Mouse (Mus musculus) testis, postnatal 10 days (tissue): ENCODE measurements around the gene Kif3c.

Experiments
- DNase-seq: peaks from one replicate; pipeline ENCODE4 v3.0.0; 2021; ENCODE audit warnings: low spot score

The Kif3c gene

DNA sequence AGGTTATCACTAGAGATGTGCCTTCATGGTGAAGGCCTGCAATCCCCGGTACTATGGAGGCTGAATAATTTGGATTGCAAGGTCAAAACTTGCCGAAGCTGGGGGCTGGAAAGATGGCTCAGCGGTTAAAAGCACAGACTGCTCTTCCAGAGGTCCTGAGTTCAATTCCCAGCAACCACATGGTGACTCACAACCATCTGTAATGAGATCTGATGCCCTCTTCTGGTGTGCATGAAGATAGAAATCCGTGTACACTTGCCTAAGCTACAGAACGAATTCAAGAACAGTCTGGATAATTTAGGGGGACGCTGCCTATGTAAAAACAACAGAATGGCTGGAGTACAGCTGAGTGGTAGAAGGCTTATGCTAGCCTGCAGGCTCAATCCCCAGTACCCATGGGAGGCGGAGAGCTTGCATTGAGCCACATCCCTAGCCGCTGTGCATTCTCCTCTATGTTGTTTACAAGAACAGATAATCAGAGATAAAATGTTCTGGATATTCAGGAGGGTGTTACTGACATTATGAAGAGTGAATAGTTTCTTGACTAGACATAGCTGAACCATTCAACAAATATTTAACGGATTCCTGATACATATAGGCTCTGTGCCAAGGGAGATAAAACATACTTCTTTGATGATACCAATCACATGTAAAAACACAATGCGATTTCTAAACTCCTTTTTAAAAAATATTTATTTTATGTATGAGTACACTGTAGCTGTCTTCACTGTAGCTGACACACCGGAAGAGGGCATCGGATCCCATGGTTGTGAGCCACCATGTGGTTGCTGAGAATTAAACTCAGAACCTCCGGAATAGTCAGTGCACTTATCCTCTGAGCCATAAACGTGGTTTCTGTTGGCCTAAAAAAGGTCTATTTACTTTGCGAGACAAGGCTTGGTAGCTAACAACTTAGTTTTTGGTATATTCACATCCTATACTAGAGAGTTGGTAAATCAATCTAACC, 60.7 kb downstream of the Kif3c start:
- DNase-seq, result no peak

DNA sequence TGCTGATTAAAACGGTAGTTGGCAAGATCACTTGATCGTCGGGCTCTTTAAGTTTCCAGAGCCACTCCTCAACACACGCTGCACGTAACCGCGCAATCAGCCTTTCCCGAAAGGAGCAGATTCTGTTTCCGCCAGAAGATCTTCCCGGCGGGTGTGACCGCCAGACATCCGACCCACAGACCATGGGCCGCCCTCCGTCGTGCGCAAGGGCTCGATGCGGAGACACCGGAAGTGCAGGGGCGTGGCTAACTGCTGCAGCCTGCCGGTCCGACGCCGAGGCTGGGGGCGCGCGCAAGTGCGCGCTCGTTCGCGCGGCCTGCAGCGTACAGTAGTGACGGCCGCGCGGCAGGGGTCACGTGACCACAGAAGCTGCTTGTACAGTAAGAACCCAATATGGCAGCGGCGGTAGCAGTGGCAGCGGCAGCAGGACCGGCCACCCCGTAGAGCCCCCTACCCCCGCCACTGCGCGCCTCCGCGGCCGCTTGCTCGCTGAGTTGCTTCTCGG, 61.6 kb downstream of the Kif3c start, which contains the start of gene Asxl2:
Gene Asxl2, plus strand, starts transcription at position 328 of the 505 bp plus-strand sequence.
- DNase-seq, result peak; percentile 99

DNA sequence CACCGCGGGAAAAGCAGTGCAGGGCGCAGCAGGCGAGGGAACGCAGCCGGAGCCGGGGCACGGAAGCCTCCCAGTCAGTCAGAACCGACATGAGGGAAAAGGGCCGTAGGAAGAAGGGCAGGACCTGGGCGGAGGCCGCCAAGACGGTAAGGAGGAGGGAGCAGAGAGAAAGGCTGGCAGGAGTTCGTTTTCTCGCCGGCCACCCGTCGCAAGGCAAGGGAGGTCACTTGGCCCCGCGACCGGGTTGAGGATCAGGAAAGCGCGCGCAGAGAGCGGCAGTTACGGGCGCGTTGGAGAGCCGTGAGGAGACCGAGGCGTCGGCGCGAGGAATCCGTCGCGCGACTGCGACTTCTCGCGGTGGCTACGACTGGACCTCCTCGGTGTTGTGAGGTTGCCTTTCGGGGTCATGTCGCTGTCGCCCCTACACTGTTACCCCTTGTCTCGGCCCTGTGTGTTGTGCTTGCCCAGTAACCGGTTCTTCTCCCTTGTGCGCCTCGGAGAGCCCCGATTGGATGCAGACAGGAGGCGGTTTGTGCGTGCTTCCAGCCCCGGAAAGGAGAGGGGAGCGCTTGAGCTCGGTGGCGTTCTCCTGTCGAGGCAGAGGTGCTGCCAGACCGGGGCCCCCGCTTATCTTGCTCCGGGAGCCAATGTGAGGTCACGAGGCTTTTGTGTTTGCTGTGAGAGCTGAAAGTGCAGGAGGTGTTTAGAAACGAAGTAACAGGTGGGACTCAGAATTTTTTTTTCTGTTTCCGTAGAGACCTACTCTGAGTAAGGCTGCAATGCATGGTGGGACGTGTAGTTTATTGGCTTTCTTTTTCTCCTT, 62.3 kb downstream of the Kif3c start:
- DNase-seq, result peak; percentile 79

DNA sequence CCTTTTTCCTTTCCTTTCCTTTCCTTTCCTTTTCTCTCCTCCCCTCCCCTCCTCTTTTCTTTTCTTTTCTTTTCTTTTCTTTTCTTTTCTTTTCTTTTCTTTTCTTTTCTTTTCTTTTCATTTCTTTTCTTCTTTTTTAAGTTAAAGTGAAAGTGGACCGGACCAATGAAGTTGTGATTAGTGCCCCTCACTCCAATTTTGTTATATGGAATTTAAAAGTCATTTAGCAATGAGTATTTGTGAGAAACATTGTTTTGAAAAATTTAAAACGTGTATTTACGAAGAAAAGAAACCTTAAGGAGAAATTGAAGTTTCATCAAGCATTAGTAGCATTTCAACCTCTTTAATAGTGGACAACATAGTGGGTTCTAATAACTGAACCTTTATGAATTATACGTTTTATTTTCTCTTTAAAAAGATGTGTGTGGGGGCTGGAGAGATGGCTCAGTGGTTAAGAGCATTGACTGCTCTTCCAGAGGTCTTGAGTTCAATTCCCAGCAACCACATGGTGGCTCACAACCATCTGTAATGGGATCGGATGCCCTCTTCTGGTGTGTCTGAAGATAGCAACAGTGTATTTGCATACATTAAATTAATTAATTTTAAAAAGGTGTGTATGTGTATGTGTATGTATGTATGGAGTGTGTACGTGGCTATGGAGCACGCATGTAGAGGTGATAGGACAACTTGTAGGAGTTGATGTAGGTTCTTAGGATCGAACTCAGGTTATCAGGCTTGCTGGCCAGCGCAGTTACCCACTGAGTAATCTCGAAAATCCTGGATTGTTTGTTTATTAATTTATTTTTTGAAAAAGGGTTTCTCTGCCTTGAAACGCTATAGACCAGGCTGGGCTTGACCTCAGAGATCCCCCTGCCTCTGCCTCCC, 63.2 kb downstream of the Kif3c start:
- no peak for DNase-seq

DNA sequence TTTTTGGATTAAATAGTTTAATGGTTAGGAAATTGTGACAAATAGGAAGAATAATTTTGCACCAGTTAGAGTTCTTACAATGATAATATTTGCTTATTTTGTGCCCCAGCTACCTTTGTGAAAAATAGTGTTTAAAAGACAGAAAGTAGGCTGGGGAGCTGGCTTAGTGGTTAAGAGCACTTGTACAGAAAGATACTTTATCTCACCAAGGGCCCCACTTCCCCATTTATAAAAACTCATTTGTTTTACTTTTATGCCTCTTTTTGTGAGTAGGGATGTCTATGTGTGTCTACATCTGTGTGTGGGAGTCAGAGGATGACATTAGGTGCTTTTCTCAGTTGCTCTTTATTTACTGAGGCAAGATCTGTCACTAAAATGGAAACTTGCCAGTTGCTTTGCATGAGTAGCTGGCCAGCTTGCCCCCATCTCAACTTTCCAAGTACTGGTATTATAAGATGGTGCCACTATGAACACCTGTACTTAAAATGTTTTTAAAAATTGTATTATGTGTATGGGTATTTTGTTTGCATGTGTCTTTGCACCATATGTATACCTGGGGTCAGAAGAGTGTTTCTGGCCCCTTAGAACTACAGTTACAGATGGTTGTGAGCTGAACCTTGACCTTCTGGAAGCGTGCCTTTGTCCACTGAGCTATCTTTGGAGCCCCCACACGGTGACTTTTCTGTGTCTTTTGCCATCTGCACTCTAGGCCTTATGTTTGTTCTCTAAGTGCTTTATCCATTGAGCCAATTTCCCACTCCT, 64.9 kb downstream of the Kif3c start:
- DNase-seq, result no peak

DNA sequence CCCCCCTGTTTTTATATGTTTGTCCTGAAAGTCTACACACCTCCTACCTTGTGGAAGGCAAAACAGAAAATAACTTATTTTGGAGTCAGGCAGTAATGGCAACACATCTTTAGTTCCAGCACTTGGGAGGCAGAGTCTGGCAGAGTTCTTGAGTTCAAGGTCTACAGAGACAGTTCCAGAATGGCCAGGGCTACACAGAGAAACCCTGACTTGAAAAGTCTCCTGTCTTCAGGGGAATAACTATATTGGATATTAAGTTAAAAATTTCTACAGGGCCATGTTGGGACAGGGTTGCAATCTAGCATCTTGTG, 65.5 kb downstream of the Kif3c start:
- no peak for DNase-seq

DNA sequence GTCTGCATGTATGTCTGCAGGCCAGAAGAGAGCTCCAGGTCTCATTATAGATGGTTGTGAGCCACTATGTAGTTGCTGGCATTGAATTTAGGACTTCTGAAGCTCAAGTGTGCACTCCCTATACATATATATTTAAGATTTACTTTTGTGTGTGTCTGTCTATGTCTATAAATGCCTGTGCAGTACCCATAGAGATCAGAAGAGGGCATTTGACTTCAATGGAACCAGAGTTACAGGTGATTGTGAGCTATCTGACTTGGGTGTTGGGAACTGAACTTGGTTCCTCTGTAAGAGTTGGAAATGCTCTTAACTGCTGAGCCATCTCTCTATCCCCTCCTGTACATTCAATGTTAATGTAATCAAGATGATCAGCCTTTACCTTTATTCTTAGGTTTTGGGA, 66.1 kb downstream of the Kif3c start:
- DNase-seq, result no peak

DNA sequence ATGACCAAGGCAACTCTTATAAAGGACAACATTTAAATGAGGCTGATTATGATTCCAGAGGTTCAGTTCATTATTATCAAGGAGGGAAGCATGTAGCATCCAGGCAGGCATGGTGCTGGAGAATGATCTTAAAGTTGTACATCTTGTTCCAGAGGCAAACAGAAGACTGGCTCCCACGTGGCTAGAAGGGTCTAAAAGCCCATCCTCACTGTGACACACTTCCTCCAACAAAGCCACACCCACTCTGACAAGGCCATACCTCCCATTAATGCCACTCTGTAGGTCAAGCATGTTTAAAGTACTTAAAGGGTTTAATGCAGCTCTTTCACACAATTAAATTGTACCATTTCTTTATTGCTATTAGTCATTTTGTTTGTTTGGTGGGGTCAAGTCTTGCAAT, 68.8 kb downstream of the Kif3c start:
- DNase-seq, result no peak

DNA sequence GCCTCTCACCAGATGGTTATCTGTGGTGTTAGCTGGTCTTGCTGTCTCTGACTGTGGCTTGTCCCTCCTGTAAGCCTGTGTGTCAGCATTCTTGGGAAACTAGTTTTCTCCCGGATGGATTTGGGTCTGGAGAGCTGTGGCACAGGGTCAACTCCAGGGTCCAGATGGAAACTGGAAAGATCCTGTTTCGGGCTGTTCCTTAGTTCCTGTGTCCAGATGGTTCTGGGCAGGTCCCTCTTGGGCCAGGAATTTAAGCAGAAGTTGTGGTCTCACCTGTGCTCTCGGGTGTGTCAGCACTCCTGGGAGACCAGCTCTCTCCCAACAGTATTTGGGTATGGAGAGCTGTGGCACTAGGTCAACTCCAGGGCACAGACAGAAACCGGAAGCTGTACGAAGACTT, 71.5 kb downstream of the Kif3c start:
- DNase-seq, result no peak

DNA sequence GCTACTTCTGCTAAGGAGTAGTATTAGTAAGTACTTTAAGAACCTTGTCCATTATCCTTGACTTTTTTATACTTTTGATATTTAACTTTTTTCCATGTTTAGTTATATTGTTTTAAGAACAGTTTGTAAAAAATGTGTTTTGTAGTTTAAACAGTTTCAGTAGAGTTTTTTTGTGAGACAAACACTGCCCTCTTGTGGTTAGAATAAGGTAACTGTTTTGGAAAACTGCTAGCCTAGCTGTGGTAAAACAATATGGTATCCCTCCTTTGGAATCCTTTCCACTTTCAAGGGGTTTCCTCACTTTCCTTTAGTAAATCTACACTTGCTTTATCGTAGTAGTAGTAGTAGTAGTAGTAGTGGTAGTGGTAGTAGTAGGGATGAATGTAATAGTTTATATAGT, 72.9 kb downstream of the Kif3c start:
- DNase-seq, result no peak

DNA sequence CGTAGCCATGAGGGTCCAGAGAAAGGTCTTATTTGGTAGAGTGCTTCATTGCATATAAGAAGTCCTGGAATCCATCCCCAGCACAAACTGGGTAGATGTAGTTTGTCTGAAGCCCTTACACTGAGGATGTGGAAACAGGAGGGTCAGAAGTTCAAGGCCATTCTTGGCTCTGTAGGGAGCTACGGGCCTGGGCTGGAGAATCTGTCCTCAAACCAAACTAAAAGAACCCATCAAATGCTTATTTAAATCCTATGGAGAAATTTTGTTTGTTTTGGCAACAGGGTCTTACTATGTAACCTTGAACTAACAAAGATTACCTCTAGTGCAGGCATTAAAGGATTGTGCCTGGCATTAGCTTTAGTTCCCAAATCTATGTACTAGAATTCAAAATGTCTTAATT, 76.0 kb downstream of the Kif3c start:
- no peak for DNase-seq

DNA sequence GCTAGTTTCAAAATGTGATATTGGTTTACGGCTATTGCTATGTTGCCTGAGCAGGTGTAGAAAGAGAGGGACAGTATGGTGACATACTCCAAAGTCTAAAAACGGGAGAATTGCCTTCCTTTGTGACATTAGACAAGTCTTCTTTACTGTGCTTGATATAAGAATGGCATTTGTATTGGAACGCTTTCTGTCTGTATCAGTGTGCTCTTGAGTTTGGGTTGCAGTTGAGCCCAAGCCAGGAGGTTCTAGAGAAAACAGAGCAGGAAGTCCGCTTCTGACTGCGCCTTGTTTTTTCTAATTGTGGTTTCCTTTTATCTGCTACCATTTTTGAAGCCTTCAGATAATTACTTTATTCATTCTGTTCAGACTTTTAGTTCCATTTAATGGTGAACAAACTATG, 76.4 kb downstream of the Kif3c start:
- DNase-seq, result no peak

DNA sequence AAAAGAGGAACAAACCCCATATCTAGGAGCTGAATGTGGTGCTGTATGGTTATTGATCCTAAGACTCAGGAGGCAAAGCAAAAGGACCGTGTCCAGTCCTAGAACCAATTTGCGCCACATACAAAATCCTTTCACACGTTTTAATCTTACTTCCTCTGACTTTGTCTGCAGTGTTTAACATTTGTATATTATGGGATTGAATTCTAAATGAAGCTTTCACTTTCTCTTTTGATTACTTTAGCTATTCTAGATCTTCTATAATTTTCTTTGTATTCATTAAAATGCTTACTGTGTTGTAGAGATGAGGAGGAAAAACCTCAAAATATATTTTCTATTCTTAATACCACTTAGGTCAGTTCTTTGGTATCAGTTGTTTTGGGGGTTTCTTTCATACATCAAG, 88.6 kb downstream of the Kif3c start:
- no peak for DNase-seq
